Mouse (Mus musculus) ovary, adult 2 months (tissue): ENCODE results near the gene Rgmb. TPM values are rescaled to one million over a fixed set of nuclear protein-coding genes. Genes with fewer than 3 reads are reported as not detected.

Experiments
- polyA plus RNA-seq: library from polyadenylated mRNA; depleted of rRNA; stranded (reverse); fragments of >200 nt; gene quantifications from 2 replicates; pipeline ENCODE4 v1.2.3, GENCODE M21; 2012; rRNA removed

The Rgmb gene
- 98.2 and 145 TPM in 2 replicates for polyA plus RNA-seq

GRCm38 (mm10) chr17:15830766-15831644 is at the start of gene Rgmb:
TSS of gene Rgmb (minus strand) at chr17:15831039.

Other genes starting within 250 kb of the Rgmb start
- gene Chd1, start 126.1 kb downstream of the Rgmb start, polyA plus RNA-seq: 11.2 and 12.0 TPM in 2 replicates